Mouse (Mus musculus): Measurements from ENCODE around the gene Pde10a. TPM values are rescaled to one million over a fixed set of nuclear protein-coding genes. Genes with fewer than 3 reads are reported as not detected.
A peak's percentile ranks its signal among the peaks of the same experiment; 100 is the strongest.

The Pde10a gene
- total and polyA plus RNA-seq, 2 experiments from 2014 or later, result 8.2 to 38.5 TPM

GRCm38 (mm10) chr17:8892193-8892985 is 367.2 kb downstream of the Pde10a start:
- Histone ChIP-seq H3K4me1 (ENCODE audit: insufficient read depth, low read length) (no peaks in the 10 kb centered on the region), H3K4me3 (ENCODE audit: low read length) (no peak overlapping the region), H3K9ac (replicated peaks; ENCODE audit: low read length) (no peak overlapping the region; the same call in 1 of the 2 replicates), H3K4me2 (ENCODE audit: low read depth, low read length) (no peak overlapping the region), H3K36me3 (ENCODE audit: insufficient read depth, low read length) (no peaks in the 10 kb centered on the region), H3K27ac (no peak overlapping the region), H3K27me3 (ENCODE audit: insufficient read depth, low read length) (no peaks in the 10 kb centered on the region), H3K9me3 (ENCODE audit: low read length) (no peaks in the 10 kb centered on the region)
- 81% methylated on average over 13 of the region's 13 CpGs for WGBS
- no peak for TF ChIP-seq CTCF (IDR thresholded peaks at IDR 0.05; ENCODE audit: low read depth)
- no peak for ATAC-seq
- no peak for DNase-seq (ENCODE audit: low spot score)

GRCm38 (mm10) chr17:8895991-8896390 is 370.8 kb downstream of the Pde10a start:
- Histone ChIP-seq H3K36me3 (ENCODE audit: insufficient read depth, low read length) (no peaks in the 10 kb centered on the region), H3K4me3 (ENCODE audit: low read length) (no peak overlapping the region), H3K4me2 (ENCODE audit: low read depth, low read length) (no peak overlapping the region), H3K9ac (replicated peaks; ENCODE audit: low read length) (no peak overlapping the region), H3K4me1 (ENCODE audit: insufficient read depth, low read length) (no peaks in the 10 kb centered on the region), H3K27me3 (ENCODE audit: insufficient read depth, low read length) (no peaks in the 10 kb centered on the region), H3K9me3 (ENCODE audit: low read length) (no peaks in the 10 kb centered on the region), H3K27ac (no peak overlapping the region)
- DNase-seq (ENCODE audit: low spot score), result no peak
- no peak for ATAC-seq
- TF ChIP-seq CTCF (IDR thresholded peaks at IDR 0.05; ENCODE audit: low read depth), result no peak
- 66% methylated on average over 14 of the region's 14 CpGs for whole genome bisulfite sequencing

GRCm38 (mm10) chr17:8897749-8898148 is 372.6 kb downstream of the Pde10a start:
- Histone ChIP-seq H3K4me3 (ENCODE audit: low read length) (no peak overlapping the region), H3K27me3 (ENCODE audit: insufficient read depth, low read length) (no peaks in the 10 kb centered on the region), H3K9me3 (ENCODE audit: low read length) (no peaks in the 10 kb centered on the region), H3K9ac (replicated peaks; ENCODE audit: low read length) (no peak overlapping the region), H3K36me3 (ENCODE audit: insufficient read depth, low read length) (no peaks in the 10 kb centered on the region), H3K4me1 (ENCODE audit: insufficient read depth, low read length) (no peaks in the 10 kb centered on the region), H3K27ac (no peak overlapping the region), H3K4me2 (ENCODE audit: low read depth, low read length) (no peak overlapping the region)
- 54% methylated on average over 10 of the region's 10 CpGs for WGBS
- ATAC-seq (0 out of 2 replicates have a peak, but pooled peaks have one; percentile 12), DNase-seq (ENCODE audit: low spot score) (peak; percentile 48)
- TF ChIP-seq CTCF (IDR thresholded peaks at IDR 0.05; ENCODE audit: low read depth), result no peak

- H3K36me3 ChIP-seq (ENCODE audit: insufficient read depth, low read length), result no peaks in the 10 kb centered on the region
- WGBS, result 62% methylated on average over 8 of the region's 8 CpGs
- TF ChIP-seq CTCF (IDR thresholded peaks at IDR 0.05; ENCODE audit: low read depth), result no peak
- ATAC-seq (no peak), DNase-seq (ENCODE audit: low spot score) (no peak)
- H3K4me3 ChIP-seq (ENCODE audit: low read length), result no peak overlapping the region
- H3K9ac ChIP-seq (replicated peaks; ENCODE audit: low read length), result no peak overlapping the region
- no peaks in the 10 kb centered on the region for H3K9me3 ChIP-seq (ENCODE audit: low read length)
- H3K4me2 ChIP-seq (ENCODE audit: low read depth, low read length), result no peak overlapping the region
- H3K27me3 ChIP-seq (ENCODE audit: insufficient read depth, low read length), result no peaks in the 10 kb centered on the region
- H3K27ac ChIP-seq, result no peak overlapping the region
- no peaks in the 10 kb centered on the region for H3K4me1 ChIP-seq (ENCODE audit: insufficient read depth, low read length)
These were observed 373.0 kb downstream of the Pde10a start for GRCm38 (mm10) chr17:8898221-8898620.

- Histone ChIP-seq H3K4me2 (ENCODE audit: low read depth, low read length) (no peak overlapping the region), H3K4me3 (ENCODE audit: low read length) (no peak overlapping the region), H3K4me1 (ENCODE audit: insufficient read depth, low read length) (no peaks in the 10 kb centered on the region), H3K9me3 (ENCODE audit: low read length) (no peaks in the 10 kb centered on the region), H3K36me3 (ENCODE audit: insufficient read depth, low read length) (no peaks in the 10 kb centered on the region), H3K9ac (replicated peaks; ENCODE audit: low read length) (no peak overlapping the region), H3K27me3 (ENCODE audit: insufficient read depth, low read length) (no peaks in the 10 kb centered on the region), H3K27ac (no peak overlapping the region)
- ATAC-seq (no peak), DNase-seq (ENCODE audit: low spot score) (no peak)
- no peak for TF ChIP-seq CTCF (IDR thresholded peaks at IDR 0.05; ENCODE audit: low read depth)
- WGBS, result 80% methylated on average over 7 of the region's 7 CpGs
These were observed 374.0 kb downstream of the Pde10a start for GRCm38 (mm10) chr17:8899212-8899611.

- TF ChIP-seq CTCF (IDR thresholded peaks at IDR 0.05; ENCODE audit: low read depth), result no peak
- DNase-seq (ENCODE audit: low spot score), result no peak
- no peak overlapping the region for H3K9ac ChIP-seq (replicated peaks; ENCODE audit: low read length)
- H3K4me2 ChIP-seq (ENCODE audit: low read depth, low read length), result no peak overlapping the region
- ATAC-seq, result no peak
- H3K27me3 ChIP-seq (ENCODE audit: insufficient read depth, low read length), result no peaks in the 10 kb centered on the region
- no peak overlapping the region for H3K4me3 ChIP-seq (ENCODE audit: low read length)
- H3K27ac ChIP-seq, result no peak overlapping the region
- no peaks in the 10 kb centered on the region for H3K9me3 ChIP-seq (ENCODE audit: low read length)
- H3K4me1 ChIP-seq (ENCODE audit: insufficient read depth, low read length), result no peaks in the 10 kb centered on the region
- H3K36me3 ChIP-seq (ENCODE audit: insufficient read depth, low read length), result no peaks in the 10 kb centered on the region
- 70% methylated on average over 5 of the region's 5 CpGs for WGBS
These were observed 378.5 kb downstream of the Pde10a start for GRCm38 (mm10) chr17:8903555-8904283.

All from hindbrain, postnatal 0 days (tissue).